Mouse (Mus musculus): ENCODE measurements around the gene Ifi204.
"Not testable (repeated sequence)": the region's sequence is repeated elsewhere in the genome, so short reads cannot be mapped to it uniquely, and the experiment has no call there.

DNA sequence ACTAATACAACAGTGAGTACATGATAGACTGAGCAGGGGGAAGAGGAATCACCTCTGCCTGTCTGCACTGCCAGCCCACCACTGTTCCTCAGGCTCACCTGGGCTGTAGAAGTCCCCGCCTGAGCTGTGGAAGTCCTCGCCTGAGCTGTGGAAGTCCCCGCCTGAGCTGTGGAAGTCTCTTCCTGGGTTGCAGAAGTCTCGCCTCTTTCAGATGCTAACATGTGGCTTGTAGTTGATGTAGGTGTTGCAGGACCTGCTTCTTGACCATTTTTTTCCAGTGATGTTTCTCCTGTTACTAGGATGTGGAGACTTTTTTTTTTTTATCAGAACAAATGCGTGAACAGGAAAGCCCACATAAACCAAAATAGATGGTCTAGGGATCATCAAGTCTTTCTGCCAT lies 6.7 kb downstream of the Ifi204 start:
- not testable (repeated sequence) for TF ChIP-seq CTCF, EP300 (IDR thresholded peaks at IDR 0.05; ENCODE audit: low read depth)
